Mouse (Mus musculus): ENCODE data around the gene Nol6.

Nol6 gene

GRCm38 (mm10) chr4:41134935-41135710 lies 10.9 kb upstream of the Nol6 start:
- TF ChIP-seq GATA4 (IDR thresholded peaks at IDR 0.05; ENCODE audit: insufficient replicate concordance, low read length): no peak

- TF ChIP-seq GATA4 (IDR thresholded peaks at IDR 0.05; ENCODE audit: insufficient replicate concordance, low read length): no peak
These were observed 9.5 kb upstream of the Nol6 start for GRCm38 (mm10) chr4:41133529-41134291.

- TF ChIP-seq GATA4 (IDR thresholded peaks at IDR 0.05; ENCODE audit: insufficient replicate concordance, low read length): no peak
These were observed 8.2 kb upstream of the Nol6 start for GRCm38 (mm10) chr4:41132471-41132870.

- TF ChIP-seq GATA4 (IDR thresholded peaks at IDR 0.05; ENCODE audit: insufficient replicate concordance, low read length): no peak
These were observed 5.6 kb upstream of the Nol6 start for GRCm38 (mm10) chr4:41129836-41130235.

- TF ChIP-seq GATA4 (IDR thresholded peaks at IDR 0.05; ENCODE audit: insufficient replicate concordance, low read length): no peak
These were observed 5.2 kb upstream of the Nol6 start for GRCm38 (mm10) chr4:41129406-41129805.

GRCm38 (mm10) chr4:41118706-41119292 lies 5.5 kb downstream of the Nol6 start:
- no peak for TF ChIP-seq GATA4 (IDR thresholded peaks at IDR 0.05; ENCODE audit: insufficient replicate concordance, low read length)

GRCm38 (mm10) chr4:41116817-41117216 lies 7.4 kb downstream of the Nol6 start:
- TF ChIP-seq GATA4 (IDR thresholded peaks at IDR 0.05; ENCODE audit: insufficient replicate concordance, low read length): no peak

GRCm38 (mm10) chr4:41115793-41116192 lies 8.5 kb downstream of the Nol6 start:
- TF ChIP-seq GATA4 (IDR thresholded peaks at IDR 0.05; ENCODE audit: insufficient replicate concordance, low read length): no peak

GRCm38 (mm10) chr4:41115074-41115473 lies 9.2 kb downstream of the Nol6 start:
- no peak for TF ChIP-seq GATA4 (IDR thresholded peaks at IDR 0.05; ENCODE audit: insufficient replicate concordance, low read length)

- TF ChIP-seq GATA4 (IDR thresholded peaks at IDR 0.05; ENCODE audit: insufficient replicate concordance, low read length): no peak
These were observed 9.7 kb downstream of the Nol6 start for GRCm38 (mm10) chr4:41114358-41115070.

GRCm38 (mm10) chr4:41108717-41109425 lies 15.4 kb downstream of the Nol6 start:
- TF ChIP-seq GATA4 (IDR thresholded peaks at IDR 0.05; ENCODE audit: insufficient replicate concordance, low read length): peak; percentile 39; the same call in 1 of the 2 replicates

- TF ChIP-seq GATA4 (IDR thresholded peaks at IDR 0.05; ENCODE audit: insufficient replicate concordance, low read length): no peak
These were observed 16.8 kb downstream of the Nol6 start for GRCm38 (mm10) chr4:41107440-41107839.

- no peak for TF ChIP-seq GATA4 (IDR thresholded peaks at IDR 0.05; ENCODE audit: insufficient replicate concordance, low read length)
These were observed 21.4 kb downstream of the Nol6 start for GRCm38 (mm10) chr4:41102901-41103300.

- no peak for TF ChIP-seq GATA4 (IDR thresholded peaks at IDR 0.05; ENCODE audit: insufficient replicate concordance, low read length)
These were observed 23.3 kb downstream of the Nol6 start for GRCm38 (mm10) chr4:41100986-41101385.

- TF ChIP-seq GATA4 (IDR thresholded peaks at IDR 0.05; ENCODE audit: insufficient replicate concordance, low read length): no peak
These were observed 25.7 kb downstream of the Nol6 start for GRCm38 (mm10) chr4:41098577-41098951.

All from liver, adult (tissue).